Mouse (Mus musculus) stomach, postnatal 0 days (tissue): ENCODE data around the gene Clrn1. TPM values are rescaled to one million over a fixed set of nuclear protein-coding genes. Genes with fewer than 3 reads are reported as not detected.

Experiments used
- ATAC-seq: fragments of 200-750 bp; cut with Nextera tagmentation; 2 replicates; pipeline ENCODE4 v1.8.0; 2017; ENCODE audit not compliant: low FRiP score, low TSS enrichment
- DNase-seq: peaks from one replicate; pipeline ENCODE4 v3.0.0-alpha.2; 2016; ENCODE audit warnings: low spot score
- H3K27ac ChIP-seq: fragments of 300-500 bp; sonication (generic); replicated peaks from 2 replicates; pipeline ENCODE4 v1.5.1; 2014; ENCODE audit warnings: mild to moderate bottlenecking, control low read depth
- H3K27me3 ChIP-seq: fragments of 300-500 bp; sonication (generic); 2 replicates; pipeline ENCODE4 v1.6.1; 2014; ENCODE audit warnings: low read length; ENCODE audit not compliant: control insufficient read depth, insufficient read depth
- H3K36me3 ChIP-seq: fragments of 300-500 bp; sonication (generic); 2 replicates; pipeline ENCODE4 v1.6.1; 2014; ENCODE audit warnings: low read length, mixed read lengths; ENCODE audit not compliant: control insufficient read depth, insufficient read depth
- H3K4me1 ChIP-seq: fragments of 300-500 bp; sonication (generic); replicated peaks from 2 replicates; pipeline ENCODE4 v1.6.1; 2014; ENCODE audit warnings: antibody characterized with exemption; ENCODE audit not compliant: control insufficient read depth, insufficient read depth
- H3K4me2 ChIP-seq: fragments of 300-500 bp; sonication (generic); replicated peaks from 2 replicates; pipeline ENCODE4 v1.6.1; 2014; ENCODE audit warnings: low read depth, mild to moderate bottlenecking, control low read depth, moderate library complexity
- H3K4me3 ChIP-seq: fragments of 300-500 bp; sonication (generic); 2 replicates; pipeline ENCODE4 v1.5.1; 2014; ENCODE audit warnings: low read depth, low read length, control low read depth
- H3K9ac ChIP-seq: fragments of 300-500 bp; sonication (generic); 2 replicates; pipeline ENCODE4 v1.6.1; 2014; ENCODE audit warnings: mild to moderate bottlenecking, low read length, control low read depth, mixed read lengths
- H3K9me3 ChIP-seq: fragments of 300-500 bp; sonication (generic); 2 replicates; pipeline ENCODE4 v1.6.1; 2016; ENCODE audit warnings: low read length; ENCODE audit not compliant: control insufficient read depth
- CTCF ChIP-seq: IDR thresholded peaks from 2 replicates; pipeline ENCODE4 v1.5.1; 2016; ENCODE audit warnings: antibody characterized with exemption, low read depth, mild to moderate bottlenecking, moderate library complexity
- EP300 ChIP-seq: optimal IDR thresholded peaks from 2 replicates; pipeline ENCODE3; 2016; ENCODE audit warnings: antibody characterized with exemption
- WGBS: fragments of 180-500 bp; shearing (Covaris S2); extraction: QIAGEN DNeasy Blood & Tissue Kit; methylation state at CpG from one replicate; pipeline ENCODE4 v1.1.7; 2014; 5-methylcytosine and 5-hydroxymethylcytosine counted together
- polyA plus RNA-seq: library from polyadenylated mRNA; unstranded; fragments of >200 nt; fragmentation: Nextera tagmentation; extraction: Ambion mirVana; gene quantifications from 2 replicates; pipeline ENCODE4 v1.2.1, GENCODE M21; 2015

Gene Clrn1
- polyA plus RNA-seq, 1 experiment from 2014 or later = not detected

DNA sequence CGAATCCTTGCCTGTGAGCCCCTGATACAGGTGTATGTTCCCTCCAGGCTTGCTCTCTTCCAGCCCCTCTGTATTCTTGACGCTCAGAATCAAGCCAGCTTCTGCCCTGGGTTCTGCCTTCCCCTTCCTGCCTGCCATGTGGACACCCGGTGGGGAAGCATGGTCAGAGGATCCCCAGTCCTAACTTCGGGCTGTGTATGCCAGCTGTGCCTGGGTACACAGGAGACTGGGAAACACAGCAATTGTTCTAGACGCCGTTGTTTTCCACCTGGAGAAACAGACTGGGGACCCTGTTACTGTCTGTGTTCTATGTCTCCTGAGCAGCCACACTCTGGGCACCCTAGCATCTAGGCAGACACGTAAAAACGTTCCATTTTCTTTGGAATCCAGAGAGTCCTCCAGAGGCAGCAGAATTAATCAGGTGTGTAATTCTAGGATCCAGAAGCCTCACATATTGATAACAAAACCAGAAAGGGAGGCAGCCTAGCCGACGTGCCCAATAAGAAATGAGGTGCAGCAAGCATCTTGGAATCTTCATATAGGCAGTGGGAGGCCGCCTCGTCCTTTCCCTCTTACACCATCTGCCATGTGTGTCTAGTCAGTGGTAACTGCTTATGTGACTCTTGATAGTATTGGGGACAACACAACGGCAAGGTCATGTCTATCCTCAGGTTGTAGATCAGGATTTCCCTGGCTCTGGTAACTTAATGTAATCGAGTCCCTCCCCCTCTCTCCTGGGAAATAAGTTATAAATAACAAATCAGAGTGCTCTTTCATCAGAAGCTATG is 56.6 kb downstream of the Clrn1 start:
- TF ChIP-seq EP300 (no peak), CTCF (no peak)
- H3K36me3 ChIP-seq = no peaks in the 10 kb centered on the region
- H3K27me3 ChIP-seq = no peaks in the 10 kb centered on the region
- H3K4me2 ChIP-seq = no peak overlapping the region
- no peak overlapping the region for H3K4me3 ChIP-seq
- WGBS = 79% methylated on average over 14 of the region's 14 CpGs
- DNase-seq (no peak), ATAC-seq (no peak)
- no peaks in the 10 kb centered on the region for H3K9me3 ChIP-seq
- no peaks in the 10 kb centered on the region for H3K4me1 ChIP-seq
- H3K9ac ChIP-seq = no peak overlapping the region
- no peak overlapping the region for H3K27ac ChIP-seq

DNA sequence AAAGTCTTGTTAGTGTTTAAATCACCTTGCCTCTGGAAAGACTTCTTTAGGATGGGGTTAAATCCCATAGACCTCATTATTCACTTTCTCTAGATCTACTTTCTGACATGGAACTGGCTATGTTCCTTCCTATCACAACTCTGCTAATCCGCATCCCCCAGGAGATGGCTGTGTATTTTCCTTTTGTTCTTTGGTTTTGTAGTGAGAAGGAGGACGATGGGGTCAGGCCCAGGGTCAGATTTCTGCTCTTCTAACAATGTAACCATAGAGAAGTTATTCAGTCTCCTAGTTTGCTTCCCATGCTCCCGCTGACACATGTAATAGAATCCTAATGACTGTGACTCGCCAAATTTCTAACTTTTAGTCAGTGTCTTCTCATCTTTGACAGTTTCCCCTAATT is 58.9 kb downstream of the Clrn1 start:
- TF ChIP-seq CTCF (no peak), EP300 (no peak)
- Histone ChIP-seq H3K4me3 (no peak overlapping the region), H3K27ac (no peak overlapping the region), H3K36me3 (no peaks in the 10 kb centered on the region), H3K27me3 (no peaks in the 10 kb centered on the region), H3K4me2 (no peak overlapping the region), H3K9me3 (no peaks in the 10 kb centered on the region), H3K9ac (no peak overlapping the region), H3K4me1 (no peaks in the 10 kb centered on the region)
- WGBS = 52% methylated on average over 4 of the region's 4 CpGs
- DNase-seq (no peak), ATAC-seq (no peak)

DNA sequence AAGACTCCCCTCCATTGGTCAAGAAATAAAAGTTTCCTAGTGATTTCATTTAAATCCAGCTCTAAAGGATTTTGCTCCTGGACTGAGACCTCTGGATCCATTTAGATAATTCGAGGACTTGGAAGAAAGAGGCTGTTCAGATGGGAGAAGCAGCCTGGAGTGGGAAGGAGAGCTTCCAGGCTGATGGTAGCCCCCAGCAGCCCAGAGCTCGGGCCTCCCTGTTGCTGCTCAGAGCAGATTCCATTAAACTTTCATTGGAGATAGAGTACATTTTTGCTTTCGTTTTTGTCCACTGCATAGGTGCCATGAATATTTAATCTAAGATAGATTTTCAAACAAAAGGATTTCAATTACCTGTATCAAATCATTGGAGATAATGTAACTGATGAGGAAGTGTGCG is 62.9 kb downstream of the Clrn1 start, which contains the start of gene Mindy4b-ps:
Mindy4b-ps (minus strand) TSS at position 101 of the 400 bp plus-strand sequence.
- Histone ChIP-seq H3K9me3 (no peaks in the 10 kb centered on the region), H3K36me3 (no peaks in the 10 kb centered on the region), H3K4me3 (no peak within 1 kb of the TSS), H3K4me2 (no peak within 1 kb of the TSS), H3K9ac (no peak within 1 kb of the TSS), H3K27me3 (no peaks in the 10 kb centered on the region), H3K27ac (no peak within 1 kb of the TSS), H3K4me1 (no peaks in the 10 kb centered on the region)
- 68% methylated on average over 4 of the region's 4 CpGs for WGBS
- ATAC-seq (no peak), DNase-seq (no peak)
- TF ChIP-seq CTCF (no peak), EP300 (no peak)

DNA sequence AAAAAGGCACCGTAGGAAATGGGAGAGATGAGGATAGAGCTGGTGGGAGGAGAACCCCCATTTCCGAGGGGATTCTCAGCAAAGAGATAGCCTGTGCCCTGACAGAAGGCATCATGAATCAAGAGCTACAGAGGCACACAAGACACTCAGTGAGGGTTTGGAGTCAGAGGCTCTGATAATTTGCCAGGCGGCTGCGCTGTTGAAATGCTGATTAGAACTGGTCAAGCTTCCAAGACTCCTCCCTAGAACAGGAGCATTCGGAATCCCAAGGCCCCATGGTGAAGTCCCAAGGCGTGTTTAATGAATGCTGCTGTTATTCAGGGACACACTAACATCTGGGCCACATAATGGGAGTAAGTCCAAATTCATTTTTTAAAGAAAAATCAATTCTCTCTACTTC is 67.8 kb downstream of the Clrn1 start:
- H3K27me3 ChIP-seq = no peaks in the 10 kb centered on the region
- H3K4me1 ChIP-seq = no peaks in the 10 kb centered on the region
- H3K4me2 ChIP-seq = no peak overlapping the region
- no peak overlapping the region for H3K4me3 ChIP-seq
- ATAC-seq = no peak
- TF ChIP-seq CTCF (no peak), EP300 (no peak)
- H3K27ac ChIP-seq = no peak overlapping the region
- H3K9ac ChIP-seq = no peak overlapping the region
- no peak for DNase-seq
- H3K9me3 ChIP-seq = no peaks in the 10 kb centered on the region
- WGBS = 48% methylated on average over 6 of the region's 6 CpGs
- H3K36me3 ChIP-seq = no peaks in the 10 kb centered on the region

DNA sequence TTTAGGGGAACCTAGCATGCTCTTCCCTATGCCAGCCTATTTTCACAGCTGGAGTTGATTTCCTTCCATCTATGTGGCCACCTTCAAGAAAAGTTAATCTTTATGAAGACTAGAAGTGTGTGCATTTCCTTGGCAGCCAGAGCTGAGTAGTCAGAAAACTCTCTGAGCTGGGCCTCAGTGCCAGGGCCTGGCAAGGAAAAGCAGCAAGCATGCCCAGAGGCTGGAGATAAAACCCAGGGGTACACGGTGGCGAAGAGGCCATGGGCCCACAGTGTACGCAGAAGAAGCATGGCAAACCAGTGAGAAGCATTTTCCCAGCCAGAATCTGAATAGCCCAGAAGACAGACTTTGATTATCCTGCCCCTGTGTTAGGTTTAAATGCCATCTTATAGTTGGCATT is 70.9 kb downstream of the Clrn1 start:
- Histone ChIP-seq H3K9me3 (no peaks in the 10 kb centered on the region), H3K4me3 (no peak overlapping the region), H3K27me3 (no peaks in the 10 kb centered on the region), H3K27ac (no peak overlapping the region), H3K4me2 (no peak overlapping the region), H3K36me3 (no peaks in the 10 kb centered on the region), H3K4me1 (no peaks in the 10 kb centered on the region), H3K9ac (no peak overlapping the region)
- TF ChIP-seq EP300 (no peak), CTCF (no peak)
- WGBS = 85% methylated on average over 3 of the region's 3 CpGs
- no peak for ATAC-seq
- no peak for DNase-seq

DNA sequence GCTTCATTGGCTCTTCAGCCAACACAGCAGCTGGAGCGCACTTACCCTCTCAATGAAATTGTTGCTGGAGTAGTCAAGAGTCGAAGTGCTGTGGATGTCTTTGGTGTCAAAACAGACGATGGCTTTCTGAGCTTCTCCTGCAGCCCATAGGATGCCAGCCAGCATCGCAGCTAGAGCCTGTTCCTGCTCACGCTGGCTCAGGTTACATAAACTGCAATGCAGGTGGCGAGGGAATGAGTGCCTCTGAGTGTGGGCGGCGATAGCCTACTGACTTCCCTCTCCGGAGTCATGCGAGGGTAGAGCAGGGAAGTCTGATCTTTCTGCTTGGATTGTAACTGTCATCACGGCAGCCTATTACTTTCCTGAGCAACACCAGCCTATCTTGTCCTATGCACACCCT is 74.8 kb downstream of the Clrn1 start:
- no peak overlapping the region for H3K27ac ChIP-seq
- 37% methylated on average over 11 of the region's 11 CpGs for WGBS
- H3K4me1 ChIP-seq = no peaks in the 10 kb centered on the region
- TF ChIP-seq CTCF = no peak
- TF ChIP-seq EP300 = no peak
- no peaks in the 10 kb centered on the region for H3K36me3 ChIP-seq
- ATAC-seq = no peak
- H3K4me2 ChIP-seq = no peak overlapping the region
- H3K9me3 ChIP-seq = no peaks in the 10 kb centered on the region
- no peak for DNase-seq
- no peak overlapping the region for H3K4me3 ChIP-seq
- no peak overlapping the region for H3K9ac ChIP-seq
- H3K27me3 ChIP-seq = no peaks in the 10 kb centered on the region
